Mouse (Mus musculus): ENCODE results near the gene Pdlim7.

The Pdlim7 gene

GRCm38 (mm10) chr13:55522730-55523129, 9.3 kb upstream of the Pdlim7 start:
- DNase-seq (ENCODE audit: extremely low read depth, low read depth, low spot score), result peak; percentile 43

DNA sequence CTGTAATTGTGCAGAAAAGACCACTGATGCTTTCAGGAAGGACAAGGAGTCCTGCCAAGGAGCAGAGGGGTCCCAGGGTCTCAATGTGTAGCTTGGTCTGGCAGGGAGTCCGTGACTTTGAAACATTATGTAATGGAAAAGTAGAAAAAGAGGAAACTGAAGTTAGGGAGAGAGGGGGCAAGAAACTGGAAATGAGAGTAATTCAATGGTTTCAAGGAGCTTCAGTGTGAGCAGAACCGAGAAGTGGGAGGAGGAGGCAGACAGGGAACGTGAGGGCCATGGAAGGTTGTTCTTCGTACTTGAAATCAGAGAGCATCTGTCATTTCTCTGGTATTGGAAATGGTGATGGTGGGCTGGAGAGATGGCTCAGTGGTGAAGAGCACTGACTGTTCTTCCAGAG, 6.1 kb upstream of the Pdlim7 start:
- DNase-seq (ENCODE audit: extremely low read depth, low read depth, low spot score), result no peak

- DNase-seq (ENCODE audit: extremely low read depth, low read depth, low spot score), result no peak
These were observed 3.5 kb upstream of the Pdlim7 start for GRCm38 (mm10) chr13:55516955-55517354.

- DNase-seq (ENCODE audit: extremely low read depth, low read depth, low spot score), result no peak
These were observed 352 bp upstream of the Pdlim7 start for GRCm38 (mm10) chr13:55513828-55514227.

GRCm38 (mm10) chr13:55512379-55513031, 971 bp downstream of the Pdlim7 start:
- DNase-seq (ENCODE audit: extremely low read depth, low read depth, low spot score), result no peak

- no peak for DNase-seq (ENCODE audit: extremely low read depth, low read depth, low spot score)
These were observed 2.0 kb downstream of the Pdlim7 start for GRCm38 (mm10) chr13:55511492-55511861.

DNA sequence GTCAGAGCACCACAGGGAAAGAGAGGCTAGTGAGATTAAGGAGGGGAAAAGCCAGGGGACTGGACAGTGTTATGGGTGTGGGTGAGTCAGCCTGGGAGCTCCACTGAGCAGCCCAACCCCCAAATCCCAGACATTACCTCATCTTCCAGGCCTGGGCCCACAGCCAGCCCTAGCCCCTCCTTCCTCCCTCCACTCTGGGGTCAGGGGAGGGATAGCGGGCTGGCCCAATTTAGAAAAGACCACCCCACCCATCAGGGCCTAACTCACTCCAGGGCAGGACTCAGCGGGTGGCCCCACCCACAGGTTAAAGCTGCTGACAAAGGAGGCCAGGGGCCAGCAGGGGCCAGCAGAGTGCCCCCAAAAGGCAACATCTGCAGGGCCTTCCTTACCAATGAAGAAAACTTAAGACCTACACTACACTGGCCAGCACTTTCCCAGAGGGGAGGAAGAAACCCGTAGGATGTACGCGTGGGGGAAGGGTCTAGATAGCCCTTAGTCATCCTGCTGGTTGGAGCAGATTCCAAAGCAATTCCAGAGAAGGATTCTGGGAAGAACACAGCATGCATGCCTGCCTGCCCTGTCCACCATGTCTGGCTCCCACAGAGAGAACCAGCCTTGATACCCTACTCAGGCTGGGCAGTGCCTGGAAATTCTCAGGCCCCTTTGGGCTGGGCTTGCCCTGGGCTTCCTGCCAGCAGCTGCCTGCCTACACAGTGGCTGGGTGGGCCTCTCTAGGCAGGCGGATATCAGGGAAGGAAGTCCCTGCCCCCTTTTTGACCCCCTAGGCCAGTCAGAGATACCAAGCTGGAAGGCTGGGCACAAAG, 2.6 kb downstream of the Pdlim7 start:
- no peak for DNase-seq (ENCODE audit: extremely low read depth, low read depth, low spot score)

DNA sequence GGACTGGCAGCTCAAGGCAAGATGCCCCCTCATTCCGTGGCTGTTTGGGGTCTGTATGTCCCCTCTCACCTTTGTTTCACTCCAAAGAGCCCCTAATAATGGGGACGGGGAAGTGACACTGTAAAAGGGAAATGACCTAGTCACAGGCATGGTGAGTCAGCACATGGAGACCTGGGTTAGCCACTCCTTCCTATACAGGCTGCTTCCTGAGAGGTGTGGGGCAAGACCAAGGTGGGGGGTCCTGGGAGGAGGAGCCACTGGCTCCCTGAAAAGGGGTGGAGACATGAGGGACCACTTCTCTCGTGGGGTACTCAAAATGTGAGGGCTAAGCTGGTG, 3.2 kb downstream of the Pdlim7 start:
- DNase-seq (ENCODE audit: extremely low read depth, low read depth, low spot score), result no peak

DNA sequence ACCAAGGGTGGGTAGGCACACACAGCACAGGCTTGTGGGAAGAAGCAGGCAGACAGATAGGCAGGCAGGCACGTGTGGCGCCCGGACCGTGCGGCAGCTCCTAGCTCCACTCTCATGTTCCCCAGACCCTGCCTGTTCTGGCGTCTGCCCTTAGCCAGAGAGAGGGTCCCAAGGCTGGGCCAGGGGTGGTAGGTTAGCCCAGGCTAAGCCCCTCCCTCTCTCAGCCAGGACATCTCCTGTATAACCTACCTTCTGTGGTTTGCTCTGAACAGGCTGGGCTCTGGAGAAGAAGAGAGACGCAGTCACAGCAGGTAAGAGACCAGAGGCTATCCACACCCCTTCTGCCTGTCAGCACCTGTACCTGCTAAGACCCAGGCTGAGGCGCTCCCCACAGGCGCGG, 4.9 kb downstream of the Pdlim7 start:
- no peak for DNase-seq (ENCODE audit: extremely low read depth, low read depth, low spot score)

DNA sequence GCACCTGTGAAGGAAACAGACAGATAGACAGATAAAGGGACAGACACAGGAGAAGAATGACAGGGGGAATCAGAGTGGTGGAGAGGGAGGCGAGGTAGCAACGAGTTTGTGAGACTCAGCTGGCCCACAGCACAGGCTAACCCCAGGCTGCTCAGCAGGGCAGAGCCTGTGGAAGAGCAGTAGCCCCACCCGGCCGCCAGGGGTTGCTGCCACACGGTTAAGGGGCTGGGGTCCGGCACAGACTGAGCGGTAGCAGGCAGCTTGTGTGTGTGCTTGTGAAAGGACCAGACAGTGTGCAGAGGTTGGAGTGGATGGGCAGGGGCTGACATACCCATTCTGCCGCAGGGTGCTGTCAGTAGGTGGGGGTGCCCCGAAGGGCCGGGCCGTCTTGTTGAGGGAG, 5.6 kb downstream of the Pdlim7 start:
- DNase-seq (ENCODE audit: extremely low read depth, low read depth, low spot score), result no peak

DNA sequence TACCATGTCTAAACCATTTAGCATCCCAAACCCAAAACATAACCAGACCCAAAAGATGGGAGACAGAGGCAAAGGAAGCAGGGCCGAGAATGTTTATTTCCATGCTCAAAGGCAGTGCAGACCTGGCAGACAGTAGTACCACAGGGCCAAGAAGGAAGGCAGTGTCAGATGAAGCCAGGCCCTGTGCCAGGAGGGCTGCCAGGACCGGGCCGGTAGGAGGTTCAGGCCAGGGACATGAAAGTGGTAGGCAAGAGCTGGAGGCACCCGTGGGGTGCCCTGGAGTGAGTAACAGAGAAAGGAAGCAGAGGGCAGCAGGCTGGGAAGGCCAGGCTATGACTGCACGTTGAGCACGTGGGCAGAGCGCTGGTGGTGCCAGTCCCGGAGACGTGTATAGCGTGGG, 6.8 kb downstream of the Pdlim7 start:
- no peak for DNase-seq (ENCODE audit: extremely low read depth, low read depth, low spot score)

DNA sequence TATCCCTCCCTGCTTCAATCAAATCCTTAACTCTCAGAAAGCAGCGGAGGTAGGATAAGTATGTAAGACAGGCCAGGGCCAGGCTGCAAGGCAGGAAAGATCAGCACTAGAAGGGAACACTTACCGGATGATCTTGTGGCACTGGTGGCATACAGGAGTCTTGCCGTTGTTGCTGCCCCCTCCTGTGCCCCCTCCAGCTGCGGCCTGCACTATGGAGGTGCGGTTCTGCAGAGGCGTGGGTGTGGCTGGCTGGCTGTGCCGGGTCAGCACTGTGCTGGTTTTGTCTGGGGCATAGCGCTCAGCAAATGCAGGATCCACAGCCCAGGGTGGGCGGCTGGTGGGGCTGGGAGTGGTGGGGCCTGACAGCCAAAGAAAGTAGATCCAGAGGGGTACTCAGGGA, 7.7 kb downstream of the Pdlim7 start:
- no peak for DNase-seq (ENCODE audit: extremely low read depth, low read depth, low spot score)

- DNase-seq (ENCODE audit: extremely low read depth, low read depth, low spot score), result no peak
These were observed 9.1 kb downstream of the Pdlim7 start for GRCm38 (mm10) chr13:55504390-55504789.

DNA sequence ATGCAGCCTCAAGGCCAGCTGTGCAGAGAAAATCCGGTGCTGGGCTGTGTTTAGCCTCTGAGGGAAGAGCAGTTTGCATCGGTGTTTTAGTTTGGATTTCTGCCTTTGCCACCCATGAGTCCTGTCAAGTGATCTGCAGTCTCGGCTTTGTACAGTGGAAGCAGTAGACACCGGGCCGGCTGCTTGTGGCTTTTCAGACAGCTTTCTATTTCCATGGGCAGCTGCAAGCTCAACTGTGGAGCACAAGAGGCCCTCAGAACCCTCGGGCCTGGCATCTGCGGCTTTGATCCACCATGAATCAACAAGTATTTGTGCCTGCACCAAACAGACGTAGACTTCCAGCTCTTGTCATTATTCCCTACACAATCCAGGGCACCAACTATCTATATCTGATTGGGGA, 11.1 kb downstream of the Pdlim7 start:
- no peak for DNase-seq (ENCODE audit: extremely low read depth, low read depth, low spot score)

DNA sequence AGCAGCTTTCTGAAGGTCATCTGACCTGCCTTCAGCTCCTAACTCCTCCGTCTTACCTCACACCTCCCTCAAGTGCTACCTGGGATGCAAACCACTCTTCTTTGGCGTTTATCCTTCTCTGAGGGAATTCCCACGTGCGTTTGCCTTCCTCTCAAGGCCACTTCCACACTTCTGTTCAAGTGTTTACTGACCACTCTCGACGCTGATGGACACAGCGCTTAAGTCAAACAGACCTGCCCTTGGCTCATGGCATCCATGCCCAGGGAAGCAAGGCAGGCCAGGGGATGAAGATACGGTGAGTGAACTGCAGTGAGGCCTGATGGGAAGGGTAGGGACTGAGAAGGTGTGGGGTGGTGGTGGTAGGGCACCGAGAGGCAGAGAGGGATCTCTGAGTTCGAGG, 12.9 kb downstream of the Pdlim7 start:
- no peak for DNase-seq (ENCODE audit: extremely low read depth, low read depth, low spot score)

DNA sequence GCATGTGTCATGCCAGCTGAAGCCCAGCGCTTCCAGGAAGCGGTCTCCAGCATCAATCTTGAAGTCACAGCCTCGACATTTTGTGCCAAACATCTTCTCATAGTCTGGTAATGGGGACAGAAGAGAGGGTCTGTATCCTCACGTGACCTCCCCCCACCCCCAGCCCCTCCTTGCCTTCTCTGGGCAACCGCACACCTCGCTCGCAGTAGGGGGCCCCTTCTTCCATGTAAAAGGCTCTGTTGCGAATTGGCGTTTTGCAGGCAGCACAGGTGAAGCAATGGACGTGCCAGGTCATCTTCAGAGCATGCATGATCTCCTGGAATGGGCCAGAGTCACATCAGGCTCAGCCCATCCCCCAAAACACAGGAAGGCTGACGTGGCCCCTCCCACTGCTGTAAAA, 14.6 kb downstream of the Pdlim7 start:
- DNase-seq (ENCODE audit: extremely low read depth, low read depth, low spot score), result no peak

DNA sequence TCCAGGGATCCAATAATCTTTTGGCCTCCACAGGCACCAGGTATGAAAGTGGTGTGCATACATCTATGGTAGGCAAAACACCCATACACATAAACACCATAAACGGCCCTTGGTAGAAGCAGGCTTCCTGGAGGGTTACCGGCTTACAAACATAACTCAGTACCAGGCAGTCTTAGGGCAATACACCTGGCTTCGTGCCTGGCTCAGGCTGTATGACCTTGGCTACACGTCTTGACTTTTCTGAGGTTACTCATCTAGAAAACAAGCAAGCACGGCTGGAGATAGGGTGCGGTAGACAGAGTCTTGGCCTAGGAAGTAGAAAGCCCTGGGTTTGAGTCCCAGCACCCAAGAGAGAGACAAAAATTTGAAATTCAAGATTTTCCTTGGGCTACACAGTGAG, 16.8 kb downstream of the Pdlim7 start:
- DNase-seq (ENCODE audit: extremely low read depth, low read depth, low spot score), result no peak

GRCm38 (mm10) chr13:55495702-55496101, 17.8 kb downstream of the Pdlim7 start:
- DNase-seq (ENCODE audit: extremely low read depth, low read depth, low spot score), result no peak

GRCm38 (mm10) chr13:55494883-55495621, 18.4 kb downstream of the Pdlim7 start:
- DNase-seq (ENCODE audit: extremely low read depth, low read depth, low spot score), result no peak

DNA sequence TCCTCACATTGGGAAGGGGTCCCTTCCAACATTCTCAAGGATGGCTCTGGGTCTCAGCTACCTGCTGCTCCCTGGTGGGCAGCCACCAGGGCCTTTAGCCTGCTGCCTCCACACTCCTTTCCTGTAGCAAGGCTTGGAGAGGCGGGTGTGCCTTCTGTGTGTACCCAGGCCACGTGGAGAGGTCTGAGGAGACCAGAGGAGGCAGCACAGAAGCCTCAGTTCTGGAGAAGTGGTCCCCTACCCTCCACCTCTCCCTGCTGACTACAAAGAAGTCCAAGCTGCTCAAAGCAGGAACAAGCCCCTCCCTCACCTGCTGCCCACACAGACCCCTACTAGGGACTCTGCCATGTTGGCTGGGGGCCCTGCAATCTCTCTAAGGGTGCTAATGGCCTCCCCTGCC, 19.2 kb downstream of the Pdlim7 start:
- no peak for DNase-seq (ENCODE audit: extremely low read depth, low read depth, low spot score)

DNA sequence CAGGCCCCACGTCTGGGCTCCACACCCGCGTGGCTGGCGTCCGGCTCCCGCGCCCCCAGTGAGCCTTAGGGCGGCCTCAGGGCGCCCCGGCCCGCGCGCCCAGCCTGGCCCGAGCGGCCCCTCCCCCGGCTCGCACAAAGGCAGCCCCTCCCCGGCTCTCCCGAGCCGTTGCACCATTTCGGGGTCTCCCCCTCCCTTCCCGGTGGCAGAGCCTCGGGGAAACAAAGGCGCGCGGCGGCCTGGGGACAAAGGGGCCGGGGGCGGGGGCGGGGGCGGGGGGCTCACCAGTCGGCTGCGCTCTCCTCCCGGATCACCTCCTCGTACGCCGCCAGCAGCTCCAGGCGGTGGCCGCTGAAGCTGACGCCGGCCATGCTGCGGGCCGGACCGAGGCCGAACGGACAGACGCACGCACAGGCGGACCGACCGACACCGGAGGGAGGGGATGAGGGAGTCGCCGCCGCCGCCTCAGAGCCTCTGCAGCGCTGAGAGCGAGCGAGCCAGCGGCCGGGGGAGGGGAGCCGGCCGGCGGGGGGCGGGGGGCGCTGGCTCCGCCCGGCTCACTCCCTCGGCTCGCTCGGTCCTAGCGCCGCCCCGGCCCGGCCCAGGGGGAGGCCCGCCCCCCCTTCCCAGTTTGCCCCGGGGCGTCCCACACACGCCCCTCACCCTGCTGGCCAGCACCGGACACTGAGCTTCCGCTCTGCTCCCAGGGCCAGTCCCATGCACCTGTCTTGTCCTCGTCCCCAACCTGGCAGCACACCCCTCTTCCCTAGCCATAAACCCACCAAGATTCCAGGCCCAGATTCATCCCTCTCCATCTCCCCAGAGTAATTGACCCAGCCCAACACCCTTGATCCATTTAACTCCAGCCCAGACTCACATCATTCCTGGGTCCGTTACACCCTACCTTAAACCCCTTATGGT, 25.6 kb downstream of the Pdlim7 start, which contains the start of gene Dbn1:
Gene Dbn1 (minus strand): TSS at position 534 of the 921 bp plus-strand sequence.
- no peak for DNase-seq (ENCODE audit: extremely low read depth, low read depth, low spot score)

All from fat pad, adult 2 months (tissue).